Mouse (Mus musculus): Measurements from ENCODE around the gene Kcnk16. TPM values are rescaled to one million over a fixed set of nuclear protein-coding genes. Genes with fewer than 3 reads are reported as not detected.

Gene Kcnk16
- polyA plus RNA-seq, 1 experiment = not detected

- TF ChIP-seq GATA1 (IDR thresholded peaks at IDR 0.05; ENCODE audit: low read length) = no peak
These were observed 51.6 kb downstream of the Kcnk16 start for GRCm38 (mm10) chr14:20217299-20217864.

- TF ChIP-seq GATA1 (IDR thresholded peaks at IDR 0.05; ENCODE audit: low read length) = no peak
These were observed 52.3 kb downstream of the Kcnk16 start for GRCm38 (mm10) chr14:20216561-20217298.

GRCm38 (mm10) chr14:20215826-20216225 is 53.2 kb downstream of the Kcnk16 start:
- no peak for TF ChIP-seq GATA1 (IDR thresholded peaks at IDR 0.05; ENCODE audit: low read length)

GRCm38 (mm10) chr14:20214125-20214524 is 54.9 kb downstream of the Kcnk16 start:
- TF ChIP-seq GATA1 (IDR thresholded peaks at IDR 0.05; ENCODE audit: low read length) = no peak

GRCm38 (mm10) chr14:20211754-20212601 is 57.0 kb downstream of the Kcnk16 start:
- peak; percentile 40 for TF ChIP-seq GATA1 (IDR thresholded peaks at IDR 0.05; ENCODE audit: low read length)

Other genes starting within 250 kb of the Kcnk16 start
- gene Saysd1, start 130.7 kb downstream of the Kcnk16 start, polyA plus RNA-seq (2012) = 0.40 TPM in 2 replicates
- gene Kcnk5, start 87.4 kb downstream of the Kcnk16 start, polyA plus RNA-seq (2012) = 2.3 and 2.8 TPM in 2 replicates
- gene Nudt13, start 25.5 kb upstream of the Kcnk16 start, polyA plus RNA-seq (2012) = 0.41 and 0.73 TPM in 2 replicates
- gene Ecd, start 78.9 kb upstream of the Kcnk16 start, polyA plus RNA-seq (2012) = 46.9 and 95.3 TPM in 2 replicates
- gene Fam149b, start 79.0 kb upstream of the Kcnk16 start, polyA plus RNA-seq (2012) = 14.5 and 15.4 TPM in 2 replicates
- gene Dnajc9, start 119.7 kb upstream of the Kcnk16 start, polyA plus RNA-seq (2012) = 133 and 165 TPM in 2 replicates
- 30.3 and 33.3 TPM in 2 replicates for gene Mrps16, start 124.4 kb upstream of the Kcnk16 start, polyA plus RNA-seq (2012)
- gene Cfap70, start 183.0 kb upstream of the Kcnk16 start, polyA plus RNA-seq (2012) = not detected in 2 replicates
- gene Anxa7, start 210.9 kb upstream of the Kcnk16 start, polyA plus RNA-seq (2012) = 26.6 and 28.3 TPM in 2 replicates
- gene Mss51, start 227.7 kb upstream of the Kcnk16 start, polyA plus RNA-seq (2012) = 0.09 TPM in 1 of 2 replicates, not detected in the other